Mouse (Mus musculus) heart, adult 2 months (tissue): Measurements from ENCODE around the gene Sh3rf3.

ENCODE experiments used
- CTCF ChIP-seq: fragments of 200-600 bp; IDR thresholded peaks from 2 replicates; pipeline ENCODE4 v1.8.1; 2022; ENCODE audit warnings: antibody characterized with exemption, mild to moderate bottlenecking, moderate library complexity
- EP300 ChIP-seq: fragments of 200-500 bp; IDR thresholded peaks from 2 replicates; pipeline ENCODE4 v1.6.1; 2011; ENCODE audit warnings: low read depth, low read length, control low read depth; ENCODE audit not compliant: insufficient read depth
- POLR2A ChIP-seq: fragments of 200-500 bp; IDR thresholded peaks from 2 replicates; pipeline ENCODE4 v1.6.1; 2011; ENCODE audit warnings: mild to moderate bottlenecking, low read depth, low read length, control low read depth; ENCODE audit not compliant: insufficient read depth

GRCm38 (mm10) chr10:59119001-59119400 is 305.8 kb downstream of the Sh3rf3 start:
- TF ChIP-seq EP300, result no peak
- no peak for TF ChIP-seq CTCF
- TF ChIP-seq POLR2A, result no peak
